Mouse (Mus musculus) stomach, embryonic 16.5 days (tissue): ENCODE measurements around the gene Defb21. TPM values are rescaled to one million over a fixed set of nuclear protein-coding genes. Genes with fewer than 3 reads are reported as not detected.

Experiments
- ATAC-seq: fragments of 200-750 bp; cut with Nextera tagmentation; 2 replicates; pipeline ENCODE4 v1.8.0; 2017; ENCODE audit warnings: moderate number of reproducible peaks, moderate TSS enrichment; ENCODE audit not compliant: insufficient read depth, low FRiP score
- H3K27ac ChIP-seq: fragments of 300-500 bp; sonication (generic); 2 replicates; pipeline ENCODE4 v1.5.1; 2014; ENCODE audit warnings: low read length
- H3K27me3 ChIP-seq: fragments of 300-500 bp; sonication (generic); 2 replicates; pipeline ENCODE4 v1.6.1; 2014; ENCODE audit warnings: low read length, control low read depth, mixed read lengths; ENCODE audit not compliant: control insufficient read depth, insufficient read depth
- H3K36me3 ChIP-seq: fragments of 300-500 bp; sonication (generic); 2 replicates; pipeline ENCODE4 v1.6.1; 2014; ENCODE audit warnings: low read length; ENCODE audit not compliant: control insufficient read depth, insufficient read depth
- H3K4me1 ChIP-seq: fragments of 300-500 bp; sonication (generic); 2 replicates; pipeline ENCODE4 v1.6.1; 2014; ENCODE audit warnings: low read length, control low read depth, mixed read lengths; ENCODE audit not compliant: control insufficient read depth, insufficient read depth
- H3K4me2 ChIP-seq: fragments of 300-500 bp; sonication (generic); 2 replicates; pipeline ENCODE4 v1.6.1; 2014; ENCODE audit warnings: low read depth, low read length, mixed read lengths
- H3K4me3 ChIP-seq: fragments of 300-500 bp; sonication (generic); replicated peaks from 2 replicates; pipeline ENCODE4 v1.5.1; 2014; ENCODE audit warnings: mild to moderate bottlenecking, low read length
- H3K9ac ChIP-seq: fragments of 300-500 bp; sonication (generic); 2 replicates; pipeline ENCODE4 v1.6.1; 2014; ENCODE audit warnings: low read length
- H3K9me3 ChIP-seq: fragments of 300-500 bp; sonication (generic); replicated peaks from 2 replicates; pipeline ENCODE4 v1.6.1; 2016; ENCODE audit warnings: low read length, control low read depth; ENCODE audit not compliant: control insufficient read depth
- WGBS: fragments of 180-500 bp; shearing (Covaris S2); extraction: QIAGEN DNeasy Blood & Tissue Kit; methylation state at CpG from one replicate; pipeline ENCODE4 v1.1.7; 2014; 5-methylcytosine and 5-hydroxymethylcytosine counted together
- polyA plus RNA-seq: library from polyadenylated mRNA; unstranded; fragments of >200 nt; fragmentation: Nextera tagmentation; extraction: Ambion mirVana; gene quantifications from 2 replicates; pipeline ENCODE4 v1.2.1, GENCODE M21; 2015

Gene Defb21
- polyA plus RNA-seq, 1 experiment from 2014 or later: not detected

DNA sequence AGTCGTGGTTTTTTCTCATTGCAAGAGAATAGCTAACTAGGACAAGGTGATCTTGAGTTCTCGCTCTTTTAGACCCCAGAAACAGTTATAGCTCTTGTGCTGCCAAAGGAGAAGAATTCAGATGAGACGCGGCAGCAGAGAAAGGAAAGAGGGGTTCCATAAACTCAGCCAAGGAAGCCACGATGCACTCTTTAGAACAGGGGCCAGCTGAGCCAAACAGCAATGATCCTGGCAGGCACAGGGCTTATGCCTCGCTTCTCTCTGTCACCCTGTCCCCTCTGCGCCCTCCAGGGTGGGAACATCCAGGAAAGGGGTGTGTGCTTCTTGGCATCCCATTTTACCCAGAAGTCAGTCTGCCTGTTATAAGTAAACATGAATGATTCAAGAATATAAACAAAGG lies 26.8 kb downstream of the Defb21 start, which contains the start of gene Defb45:
Gene Defb45 (minus strand): TSS at position 101 of the 400 bp plus-strand sequence.
- Histone ChIP-seq H3K4me1 (no peaks in the 10 kb centered on the region), H3K9ac (no peak within 1 kb of the TSS)
- WGBS: 53% methylated on average over 7 of the region's 7 CpGs

DNA sequence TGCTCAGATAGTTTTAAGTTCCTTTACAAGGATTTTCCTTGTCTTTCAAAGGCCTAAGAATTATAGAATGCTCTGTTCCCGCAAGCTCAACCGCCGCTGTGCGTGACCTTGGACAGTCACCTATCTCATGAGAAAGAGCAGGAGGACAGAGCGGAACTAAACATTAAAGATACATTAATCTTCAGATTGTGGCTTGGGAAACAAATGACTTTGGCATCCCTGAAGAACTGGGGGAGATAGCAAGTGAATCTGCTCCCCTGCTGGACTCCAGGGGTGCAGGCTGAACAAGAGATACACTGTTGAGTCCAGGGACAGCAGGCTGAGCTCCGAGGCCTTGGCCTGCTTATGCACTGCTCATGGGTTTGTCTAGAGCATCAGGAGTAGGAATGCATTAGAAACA lies 27.5 kb downstream of the Defb21 start:
- no peaks in the 10 kb centered on the region for H3K9me3 ChIP-seq
- H3K9ac ChIP-seq: no peak overlapping the region
- no peaks in the 10 kb centered on the region for H3K27me3 ChIP-seq
- H3K4me2 ChIP-seq: no peak overlapping the region
- H3K36me3 ChIP-seq: no peaks in the 10 kb centered on the region
- H3K27ac ChIP-seq: no peak overlapping the region
- WGBS: 55% methylated on average over 6 of the region's 6 CpGs
- H3K4me3 ChIP-seq: no peak overlapping the region
- ATAC-seq: no peak
- no peaks in the 10 kb centered on the region for H3K4me1 ChIP-seq

More for the DNA sequence above, 26.8 kb downstream of the Defb21 start, which contains the start of gene Defb45:
- H3K9me3 ChIP-seq: no peaks in the 10 kb centered on the region
- no peak within 1 kb of the TSS for H3K4me3 ChIP-seq
- no peak for ATAC-seq
- H3K4me2 ChIP-seq: no peak within 1 kb of the TSS
- no peaks in the 10 kb centered on the region for H3K36me3 ChIP-seq
- no peak within 1 kb of the TSS for H3K27ac ChIP-seq
- no peaks in the 10 kb centered on the region for H3K27me3 ChIP-seq

DNA sequence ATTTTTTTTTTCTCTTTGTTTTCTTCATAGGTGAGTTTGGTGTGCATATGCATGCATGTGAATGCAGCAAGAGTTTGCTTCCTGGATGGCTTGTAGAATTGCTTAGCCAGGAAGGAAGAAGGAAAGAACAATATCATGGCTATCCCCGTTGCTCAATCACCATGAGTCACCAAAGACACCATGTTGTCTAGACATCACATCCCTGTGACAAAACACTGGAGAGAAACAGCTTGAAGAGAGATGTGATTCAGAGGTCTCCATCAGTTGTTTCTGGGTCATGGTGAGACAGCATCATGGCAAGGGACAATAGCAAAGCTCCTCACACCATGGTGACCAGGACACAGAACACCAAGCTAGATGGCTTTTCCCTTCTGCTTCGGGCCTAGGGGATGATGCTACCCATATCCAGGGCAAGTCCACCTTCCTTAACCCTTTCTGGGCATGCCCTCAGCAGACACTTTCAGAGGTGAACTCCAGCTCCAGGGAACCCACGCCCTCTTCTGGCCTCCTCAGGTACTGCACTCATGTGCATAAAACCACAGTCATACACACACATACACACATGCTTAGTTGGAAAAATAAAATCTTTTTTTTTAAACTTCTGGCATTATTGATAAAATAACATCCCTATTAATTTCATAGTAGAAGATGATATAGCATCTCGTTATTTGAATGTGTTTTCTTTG lies 28.9 kb downstream of the Defb21 start:
- H3K4me2 ChIP-seq: no peak overlapping the region
- no peak for ATAC-seq
- no peak overlapping the region for H3K27ac ChIP-seq
- no peak overlapping the region for H3K4me3 ChIP-seq
- WGBS: 73% methylated on average over 4 of the region's 4 CpGs
- no peaks in the 10 kb centered on the region for H3K36me3 ChIP-seq
- H3K27me3 ChIP-seq: no peaks in the 10 kb centered on the region
- H3K4me1 ChIP-seq: no peaks in the 10 kb centered on the region
- H3K9me3 ChIP-seq: no peaks in the 10 kb centered on the region
- H3K9ac ChIP-seq: no peak overlapping the region

DNA sequence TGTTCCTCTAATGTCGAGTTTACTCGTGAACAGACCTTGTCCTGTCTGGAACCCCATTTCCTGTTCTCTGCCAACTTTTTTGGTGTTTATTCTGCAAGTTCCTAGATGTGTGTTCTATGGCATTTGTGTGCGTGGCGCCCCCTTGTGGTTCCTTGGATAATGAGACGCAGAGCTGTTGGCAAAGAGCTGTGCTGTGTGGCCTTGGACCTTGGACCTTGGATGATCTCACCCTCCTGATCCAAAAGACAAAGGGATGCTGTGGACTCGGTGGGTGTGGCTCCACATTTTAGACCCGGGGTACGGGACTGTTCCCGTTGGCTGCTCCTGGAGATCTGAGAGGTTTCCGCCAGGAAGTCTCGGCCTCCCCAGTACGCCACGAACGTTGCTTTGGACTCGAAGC lies 31.5 kb downstream of the Defb21 start, which contains the start of gene Defb36:
Gene Defb36 (plus strand): TSS at position 271 of the 400 bp plus-strand sequence.
- no peak for ATAC-seq
- Histone ChIP-seq H3K4me3 (no peak within 1 kb of the TSS), H3K27ac (no peak within 1 kb of the TSS), H3K9ac (no peak within 1 kb of the TSS), H3K4me1 (no peaks in the 10 kb centered on the region), H3K9me3 (no peaks in the 10 kb centered on the region), H3K27me3 (no peaks in the 10 kb centered on the region), H3K4me2 (no peak within 1 kb of the TSS), H3K36me3 (no peaks in the 10 kb centered on the region)
- 82% methylated on average over 15 of the region's 15 CpGs for WGBS

DNA sequence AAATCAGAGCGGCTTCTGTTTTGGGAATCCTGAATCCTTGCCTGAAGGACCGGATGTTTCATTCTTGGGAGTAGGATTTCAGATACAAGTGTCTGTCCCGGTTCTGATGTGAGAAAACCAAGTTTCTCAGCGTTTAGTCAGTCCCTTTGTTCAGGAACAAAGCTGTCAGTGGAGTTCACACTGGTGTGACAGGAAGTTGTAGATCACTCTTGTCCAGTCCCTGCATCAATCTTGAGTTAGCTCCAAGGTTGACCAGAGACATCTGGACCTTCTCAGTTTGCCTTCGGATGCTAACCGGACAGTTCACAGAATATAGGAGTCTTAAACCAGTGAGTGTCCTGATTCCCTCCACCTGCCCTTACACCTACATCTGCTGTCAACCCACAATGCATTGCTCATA lies 35.2 kb downstream of the Defb21 start:
- H3K4me2 ChIP-seq: no peak overlapping the region

DNA sequence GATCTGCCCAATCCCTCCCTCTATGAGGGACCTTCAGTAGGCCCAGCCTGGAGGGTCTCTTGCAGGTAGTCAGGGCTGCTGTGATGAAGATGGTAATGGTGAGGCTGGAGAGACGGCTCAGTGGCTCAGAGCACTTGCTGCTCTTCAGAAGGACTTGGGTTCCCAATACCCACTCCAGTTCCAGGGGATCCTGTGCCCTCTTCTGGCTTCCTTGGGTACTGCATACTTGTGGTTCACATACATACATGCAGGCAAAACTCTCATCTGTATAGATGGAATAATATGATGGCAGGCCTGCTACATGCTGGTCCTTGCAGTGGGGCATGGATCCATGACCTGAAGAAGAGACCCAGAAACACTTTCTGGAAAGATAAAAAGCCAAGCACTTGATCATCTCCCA lies 36.2 kb downstream of the Defb21 start:
- no peak overlapping the region for H3K27ac ChIP-seq

More for the DNA sequence above, 35.2 kb downstream of the Defb21 start:
- Histone ChIP-seq H3K27me3 (no peaks in the 10 kb centered on the region), H3K9me3 (no peaks in the 10 kb centered on the region), H3K9ac (no peak overlapping the region), H3K4me3 (no peak overlapping the region), H3K27ac (no peak overlapping the region), H3K4me1 (no peaks in the 10 kb centered on the region), H3K36me3 (no peaks in the 10 kb centered on the region)
- no peak for ATAC-seq
- 35% methylated on average over 6 of the region's 6 CpGs for WGBS

DNA sequence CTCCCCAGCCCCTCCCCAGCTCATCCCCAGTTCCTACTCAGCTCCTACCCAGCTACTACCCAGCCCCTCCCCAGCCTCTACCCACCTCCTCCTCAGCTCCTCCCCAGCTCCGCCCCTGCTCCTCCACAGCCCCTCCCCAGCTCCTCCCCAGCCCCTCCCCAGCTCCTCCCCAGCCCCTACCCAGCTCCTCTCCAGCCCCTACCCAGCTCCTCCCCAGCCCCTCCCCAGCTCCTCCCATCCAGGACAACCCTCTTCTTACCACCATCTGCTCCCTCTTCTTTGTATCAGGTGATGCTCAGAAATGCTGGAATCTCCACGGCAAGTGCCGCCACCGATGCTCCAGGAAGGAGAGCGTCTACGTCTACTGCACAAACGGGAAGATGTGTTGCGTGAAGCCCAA lies 39.6 kb downstream of the Defb21 start:
- Histone ChIP-seq H3K27me3 (no peaks in the 10 kb centered on the region), H3K4me2 (no peak overlapping the region), H3K9me3 (no peaks in the 10 kb centered on the region), H3K36me3 (no peaks in the 10 kb centered on the region), H3K9ac (no peak overlapping the region), H3K27ac (no peak overlapping the region), H3K4me3 (no peak overlapping the region), H3K4me1 (no peaks in the 10 kb centered on the region)
- 36% methylated on average over 7 of the region's 8 CpGs for WGBS
- no peak for ATAC-seq

More for the DNA sequence above, 36.2 kb downstream of the Defb21 start:
- H3K4me2 ChIP-seq: no peak overlapping the region
- H3K9me3 ChIP-seq: no peaks in the 10 kb centered on the region
- no peaks in the 10 kb centered on the region for H3K36me3 ChIP-seq
- 94% methylated on average over 1 of the region's 1 CpGs for WGBS
- no peak overlapping the region for H3K9ac ChIP-seq
- no peak for ATAC-seq
- no peaks in the 10 kb centered on the region for H3K27me3 ChIP-seq
- H3K4me1 ChIP-seq: no peaks in the 10 kb centered on the region
- no peak overlapping the region for H3K4me3 ChIP-seq

DNA sequence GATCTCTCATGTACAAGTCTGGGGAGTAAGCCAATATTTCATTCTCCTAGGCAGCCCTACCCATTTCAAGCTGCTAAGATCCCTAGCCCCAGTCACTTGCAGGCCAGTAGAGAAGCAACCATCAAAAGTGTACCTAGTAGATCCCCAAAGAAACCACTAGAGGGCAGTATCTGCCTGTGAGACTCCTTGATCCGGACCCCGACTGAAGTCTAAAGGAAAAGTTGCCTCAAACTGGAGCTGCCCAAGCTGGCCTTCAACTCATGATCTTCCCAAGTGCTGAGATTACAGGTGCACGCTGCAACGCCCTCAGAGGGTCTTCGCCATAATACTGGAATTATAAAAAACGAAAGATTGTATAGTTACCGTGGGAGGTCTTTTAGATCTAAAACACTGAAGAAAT lies 43.0 kb downstream of the Defb21 start:
- Histone ChIP-seq H3K27me3 (no peaks in the 10 kb centered on the region), H3K9me3 (no peaks in the 10 kb centered on the region), H3K36me3 (no peaks in the 10 kb centered on the region), H3K27ac (no peak overlapping the region), H3K4me2 (no peak overlapping the region), H3K9ac (no peak overlapping the region), H3K4me1 (no peaks in the 10 kb centered on the region), H3K4me3 (no peak overlapping the region)
- 9% methylated on average over 7 of the region's 7 CpGs for WGBS
- ATAC-seq: peak; percentile 76; the same call in 1 of the 2 replicates

DNA sequence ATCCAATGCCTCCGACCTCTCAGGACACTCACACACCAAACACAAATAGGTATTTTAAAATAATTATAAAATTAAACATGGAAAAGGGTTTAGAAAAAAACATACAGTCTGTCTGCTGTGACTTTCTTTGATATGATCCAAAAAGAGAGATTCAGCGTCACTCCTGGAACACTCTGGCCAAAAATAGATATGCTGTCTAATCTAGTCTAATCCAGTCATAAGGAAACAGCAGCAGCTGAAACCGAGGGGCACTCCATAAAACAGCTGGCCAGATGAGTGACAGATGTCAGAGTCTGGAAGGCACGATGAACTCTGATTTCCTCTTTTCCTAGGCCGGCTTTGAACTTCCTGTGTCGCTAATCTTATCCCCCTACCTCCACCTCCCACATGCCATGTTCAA lies 43.9 kb downstream of the Defb21 start:
- Histone ChIP-seq H3K4me1 (no peaks in the 10 kb centered on the region), H3K27me3 (no peaks in the 10 kb centered on the region), H3K27ac (no peak overlapping the region), H3K9ac (no peak overlapping the region), H3K36me3 (no peaks in the 10 kb centered on the region), H3K4me2 (no peak overlapping the region), H3K4me3 (no peak overlapping the region), H3K9me3 (no peaks in the 10 kb centered on the region)
- 72% methylated on average over 6 of the region's 6 CpGs for WGBS
- ATAC-seq: no peak
